Mouse (Mus musculus): ENCODE measurements at regions not wholly inside any gene's neighbourhood (a gene's known extent, or its start where the extent isn't known, plus 50 kb on each side); places are given as distances from the start of the nearest gene placed in this dataset.

GRCm38 (mm10) chr10:38908277-38908676 is 57.0 kb upstream of the Lama4 start:
- Histone ChIP-seq H3K4me1 (0 out of 2 replicates have a peak, but pooled peaks cover 6% of the 10 kb centered on the region), H3K27ac (replicated peaks) (peak overlapping the region; percentile 46; the same call in 1 of the 2 replicates)
- no peak for DNase-seq (ENCODE audit: low spot score)

GRCm38 (mm10) chr10:38909152-38909732 is 56.1 kb upstream of the Lama4 start:
- no peak overlapping the region for H3K27ac ChIP-seq (replicated peaks)
- no peaks in the 10 kb centered on the region for H3K27me3 ChIP-seq (ENCODE audit: low read depth, poor library complexity, severe bottlenecking)
- 93% methylated on average over 1 of the region's 1 CpGs for WGBS
- H3K36me3 ChIP-seq = no peaks in the 10 kb centered on the region
- no peaks in the 10 kb centered on the region for H3K9me3 ChIP-seq (replicated peaks)
- no peak overlapping the region for H3K4me3 ChIP-seq
- DNase-seq (ENCODE audit: low spot score) = no peak
- H3K4me1 ChIP-seq = 0 out of 2 replicates have a peak, but pooled peaks cover 6% of the 10 kb centered on the region

More at GRCm38 (mm10) chr10:38908277-38908676, 57.0 kb upstream of the Lama4 start:
- WGBS = 58% methylated on average over 9 of the region's 9 CpGs
- Histone ChIP-seq H3K36me3 (no peaks in the 10 kb centered on the region), H3K27me3 (ENCODE audit: low read depth, poor library complexity, severe bottlenecking) (no peaks in the 10 kb centered on the region), H3K9me3 (replicated peaks) (no peaks in the 10 kb centered on the region), H3K4me3 (no peak overlapping the region)

GRCm38 (mm10) chr10:38909843-38910242 is 55.5 kb upstream of the Lama4 start:
- DNase-seq (ENCODE audit: low spot score) = no peak
- Histone ChIP-seq H3K9me3 (replicated peaks) (no peaks in the 10 kb centered on the region), H3K4me1 (0 out of 2 replicates have a peak, but pooled peaks cover 6% of the 10 kb centered on the region), H3K4me3 (no peak overlapping the region), H3K27ac (replicated peaks) (no peak overlapping the region), H3K27me3 (ENCODE audit: low read depth, poor library complexity, severe bottlenecking) (no peaks in the 10 kb centered on the region), H3K36me3 (no peaks in the 10 kb centered on the region)
- 90% methylated on average over 2 of the region's 2 CpGs for WGBS

DNA sequence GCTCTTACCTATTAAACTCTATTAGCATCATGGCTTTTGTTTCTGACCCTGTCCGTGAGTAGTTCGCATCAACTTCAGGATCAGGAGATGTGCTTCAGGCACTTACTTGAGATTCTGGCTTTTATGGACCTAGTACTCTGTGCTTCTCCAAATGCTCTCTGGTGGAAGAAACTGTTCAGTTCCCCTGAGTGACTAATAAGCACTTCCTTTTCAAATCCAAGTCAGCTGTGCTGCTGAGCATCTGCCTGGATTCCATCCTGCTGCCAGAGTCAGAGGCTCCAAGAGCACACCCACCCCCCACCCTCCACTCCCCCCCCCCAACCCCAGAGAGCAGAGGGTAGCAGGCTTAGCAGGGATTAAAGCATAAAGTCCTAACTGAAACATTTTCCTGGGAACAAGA is 52.3 kb upstream of the Lama4 start:
- Histone ChIP-seq H3K27me3 (ENCODE audit: low read depth, poor library complexity, severe bottlenecking) (no peaks in the 10 kb centered on the region), H3K4me1 (0 out of 2 replicates have a peak, but pooled peaks cover 6% of the 10 kb centered on the region), H3K4me3 (no peak overlapping the region), H3K36me3 (no peaks in the 10 kb centered on the region), H3K27ac (replicated peaks) (no peak overlapping the region), H3K9me3 (replicated peaks) (no peaks in the 10 kb centered on the region)
- WGBS = 80% methylated on average over 2 of the region's 2 CpGs
- no peak for DNase-seq (ENCODE audit: low spot score)
